Mouse (Mus musculus): Measurements from ENCODE around the gene Plxna4.

Plxna4 gene

GRCm38 (mm10) chr6:32469196-32469595 lies 118.8 kb downstream of the Plxna4 start:
- no peak for DNase-seq

GRCm38 (mm10) chr6:32465129-32465528 lies 122.9 kb downstream of the Plxna4 start:
- no peak for DNase-seq

- no peak for DNase-seq
Observed at GRCm38 (mm10) chr6:32464637-32465036, 123.4 kb downstream of the Plxna4 start.

- DNase-seq, result peak; percentile 13
Observed at GRCm38 (mm10) chr6:32464046-32464445, 123.9 kb downstream of the Plxna4 start.

- DNase-seq, result peak; percentile 39
Observed at GRCm38 (mm10) chr6:32460400-32460799, 127.6 kb downstream of the Plxna4 start.

- DNase-seq, result no peak
Observed at GRCm38 (mm10) chr6:32456641-32457040, 131.4 kb downstream of the Plxna4 start.

- DNase-seq, result no peak
Observed at GRCm38 (mm10) chr6:32451851-32452250, 136.1 kb downstream of the Plxna4 start.

- DNase-seq, result no peak
Observed at GRCm38 (mm10) chr6:32449237-32449963, 138.6 kb downstream of the Plxna4 start.

- DNase-seq, result no peak
Observed at GRCm38 (mm10) chr6:32448787-32449186, 139.2 kb downstream of the Plxna4 start.

- DNase-seq, result no peak
Observed at GRCm38 (mm10) chr6:32446276-32446675, 141.7 kb downstream of the Plxna4 start.

GRCm38 (mm10) chr6:32445246-32445645 lies 142.7 kb downstream of the Plxna4 start:
- no peak for DNase-seq

- DNase-seq, result no peak
Observed at GRCm38 (mm10) chr6:32444393-32444792, 143.6 kb downstream of the Plxna4 start.

- DNase-seq, result no peak
Observed at GRCm38 (mm10) chr6:32443679-32444078, 144.3 kb downstream of the Plxna4 start.

- no peak for DNase-seq
Observed at GRCm38 (mm10) chr6:32439434-32439833, 148.6 kb downstream of the Plxna4 start.

- DNase-seq, result peak; percentile 37
Observed at GRCm38 (mm10) chr6:32437219-32437618, 150.8 kb downstream of the Plxna4 start.

- DNase-seq, result no peak
Observed at GRCm38 (mm10) chr6:32423124-32423523, 164.9 kb downstream of the Plxna4 start.

- DNase-seq, result no peak
Observed at GRCm38 (mm10) chr6:32420610-32421009, 167.4 kb downstream of the Plxna4 start.

- DNase-seq, result peak; percentile 22
Observed at GRCm38 (mm10) chr6:32417351-32417750, 170.6 kb downstream of the Plxna4 start.

GRCm38 (mm10) chr6:32411325-32411724 lies 176.7 kb downstream of the Plxna4 start:
- DNase-seq, result no peak

GRCm38 (mm10) chr6:32409625-32410024 lies 178.4 kb downstream of the Plxna4 start:
- no peak for DNase-seq

- no peak for DNase-seq
Observed at GRCm38 (mm10) chr6:32407574-32408185, 180.3 kb downstream of the Plxna4 start.

GRCm38 (mm10) chr6:32406316-32407095 lies 181.5 kb downstream of the Plxna4 start:
- DNase-seq, result no peak

- DNase-seq, result no peak
Observed at GRCm38 (mm10) chr6:32402560-32403235, 185.3 kb downstream of the Plxna4 start.
